Mouse (Mus musculus) embryonic stem cell, embryonic (primary cell): ENCODE measurements at regions not wholly inside any gene's neighbourhood (a gene's known extent, or its start where the extent isn't known, plus 50 kb on each side); places are given as distances from the start of the nearest gene placed in this dataset.

Source experiments
- CTCF ChIA-PET, 4 experiments: fragments of 300-600 bp in 2 of 4; fragments of 350-600 bp in 2 of 4; sonication (Branson Sonifier 250); formaldehyde crosslinking; loops; one replicate each; lab custom pipeline; 2022; ENCODE audit warnings: inconsistent platforms in 2 of 4; lab: Charles Lee
- POLR2A ChIA-PET, 4 experiments: fragments of 300-600 bp in 2 of 4; fragments of 350-600 bp in 2 of 4; sonication (Branson Sonifier 250); formaldehyde crosslinking; loops; one replicate each; lab custom pipeline; 2022; ENCODE audit warnings: antibody characterized with exemption in 4 of 4, inconsistent platforms in 1 of 4; lab: Charles Lee

DNA sequence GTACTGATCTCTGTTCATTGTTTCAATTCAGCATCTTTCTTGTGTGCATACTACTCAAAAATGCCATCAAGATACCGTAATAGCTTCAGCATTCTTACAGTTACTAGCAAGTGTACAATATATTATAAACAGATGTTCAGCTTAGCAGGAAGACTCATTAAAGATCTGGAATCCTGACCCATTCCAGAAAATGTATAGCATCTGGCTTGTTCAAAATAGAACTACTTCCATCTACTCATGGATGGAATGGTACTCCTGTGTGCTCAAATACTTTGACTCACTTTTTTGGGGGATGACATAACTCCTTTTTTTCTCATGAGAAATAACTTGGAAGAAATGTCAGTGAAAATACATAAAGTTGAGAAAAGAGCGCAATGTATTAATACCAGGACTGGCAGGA is 291.2 kb upstream of the Manea start:
- ChIA-PET POLR2A (no interaction called here), CTCF (no interaction called here)

DNA sequence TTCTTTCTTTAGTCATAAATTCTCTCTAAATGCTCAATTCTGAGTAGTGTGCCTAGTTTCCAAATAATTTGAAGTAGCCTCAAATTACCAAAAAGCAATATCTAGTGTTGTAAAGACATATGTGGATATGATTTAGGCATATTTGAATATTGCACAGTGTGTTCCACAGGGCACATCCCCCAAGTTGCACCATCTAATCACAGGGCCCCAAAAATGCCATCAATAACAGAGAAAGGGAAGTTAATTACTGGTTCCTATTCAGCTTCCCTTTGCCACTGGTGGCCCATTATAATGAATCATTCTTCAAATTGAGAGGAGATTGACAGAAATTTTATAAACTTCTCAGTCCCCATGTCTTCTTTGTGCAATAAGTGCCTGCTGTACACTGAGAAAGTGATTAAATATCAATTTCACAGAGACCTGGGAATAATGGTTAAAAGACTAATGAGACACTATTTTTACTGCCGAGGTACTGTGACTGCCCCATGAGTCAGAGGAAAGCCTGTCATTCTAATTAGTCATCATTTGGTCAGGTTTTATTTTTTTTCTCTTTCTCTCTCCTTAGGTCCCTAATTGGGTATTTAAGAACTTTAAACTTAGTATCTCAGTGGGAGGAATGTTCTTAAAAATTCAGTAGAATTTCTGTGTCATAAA is 284.0 kb upstream of the Manea start:
- CTCF ChIA-PET, result no interaction called here
- POLR2A ChIA-PET, result no interaction called here

DNA sequence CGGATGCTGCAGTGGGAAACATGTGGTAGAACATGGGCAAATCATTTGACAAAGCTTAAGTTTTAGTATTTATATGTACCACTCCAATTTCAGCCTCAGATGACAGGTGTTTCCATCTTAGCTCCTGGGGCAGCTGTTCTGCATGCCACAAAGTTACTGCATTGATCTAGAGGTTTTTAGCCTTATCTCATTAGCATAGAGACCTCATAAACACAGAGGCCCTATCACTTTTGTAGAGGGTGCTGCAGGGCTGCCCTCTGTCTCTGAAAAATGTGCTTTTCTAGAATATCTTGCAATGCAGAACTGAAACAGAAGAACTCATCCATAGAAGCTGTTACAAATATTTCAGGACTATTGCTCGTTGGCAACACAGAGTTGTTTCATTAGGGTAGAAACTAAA is 283.0 kb upstream of the Manea start:
- ChIA-PET POLR2A (no interaction called here), CTCF (no interaction called here)

DNA sequence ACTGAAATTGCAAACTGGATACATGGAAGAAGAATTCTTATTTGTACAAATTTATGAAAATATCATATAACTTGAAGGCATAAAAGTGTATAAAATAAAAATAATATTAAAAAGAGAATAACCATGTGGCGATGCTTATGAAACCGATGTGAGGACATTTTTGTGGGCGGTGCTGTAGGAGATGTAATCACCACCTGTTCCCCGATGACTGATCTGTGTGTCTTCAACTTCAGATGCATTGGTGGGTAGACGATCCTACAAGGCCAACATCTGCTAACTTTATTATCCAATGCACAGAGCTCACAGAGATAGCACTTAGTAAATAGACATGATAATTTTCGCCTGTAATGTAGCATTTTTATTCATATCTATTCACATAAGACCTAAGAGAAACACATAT is 281.1 kb upstream of the Manea start:
- CTCF ChIA-PET, result no interaction called here

DNA sequence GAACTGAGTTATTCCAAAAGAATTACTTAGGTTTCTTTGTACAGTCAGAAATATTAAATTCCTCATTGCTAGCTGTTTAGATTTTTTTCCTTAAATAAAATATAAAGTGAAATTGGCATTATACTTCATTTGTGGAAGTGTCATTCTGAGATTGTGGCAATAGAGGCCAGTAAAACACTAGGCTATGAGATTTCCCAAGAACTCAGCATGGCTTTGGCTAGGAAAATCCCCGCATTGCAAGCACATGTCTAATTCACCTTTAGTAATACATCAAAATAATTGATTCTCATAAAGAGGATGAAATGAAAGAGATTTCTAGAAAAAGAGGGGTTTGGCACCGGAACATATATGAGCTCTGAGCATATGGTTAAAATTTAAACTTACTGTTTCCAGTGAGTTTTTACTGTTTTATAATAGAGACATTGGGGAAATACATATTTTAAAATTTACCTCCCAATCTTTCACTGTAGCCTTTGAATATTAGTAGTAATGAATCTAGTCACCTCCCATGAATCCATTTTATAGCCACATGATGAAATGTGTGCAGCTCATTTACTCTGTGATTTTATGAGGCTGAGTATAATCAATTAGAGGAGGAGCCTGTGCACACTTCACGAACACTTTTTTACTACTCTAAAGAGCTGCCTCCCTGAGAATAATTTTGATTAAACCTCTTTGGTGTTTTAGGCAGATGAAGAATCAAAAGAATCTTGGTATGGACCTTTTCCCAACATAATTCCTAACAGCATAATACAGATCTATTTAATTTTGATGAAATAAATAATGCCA is 242.6 kb upstream of the Manea start:
- ChIA-PET CTCF (no interaction called here), POLR2A (no interaction called here)

More for the DNA sequence above, 281.1 kb upstream of the Manea start:
- POLR2A ChIA-PET, result no interaction called here

DNA sequence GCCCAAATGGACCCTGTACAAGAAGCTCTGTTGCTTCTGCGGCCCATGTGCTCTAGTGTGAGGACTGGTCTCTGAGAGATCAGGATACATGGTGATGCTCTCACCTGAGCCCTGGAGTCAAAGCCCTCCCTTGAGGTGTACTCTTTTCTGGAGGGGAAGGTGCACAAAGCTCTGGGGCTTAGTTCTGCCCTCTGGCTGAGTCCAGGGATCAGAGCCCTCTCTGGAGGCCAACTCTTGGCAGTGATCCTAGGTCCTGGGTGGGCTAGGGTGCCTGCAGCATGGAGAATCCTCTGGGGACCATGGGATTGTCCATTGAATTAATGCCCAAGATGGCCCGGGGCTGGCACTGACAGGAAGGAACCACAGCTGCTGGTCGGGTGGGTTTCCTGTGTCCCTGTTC is 209.0 kb upstream of the Manea start:
- ChIA-PET CTCF (no interaction called here), POLR2A (no interaction called here)

DNA sequence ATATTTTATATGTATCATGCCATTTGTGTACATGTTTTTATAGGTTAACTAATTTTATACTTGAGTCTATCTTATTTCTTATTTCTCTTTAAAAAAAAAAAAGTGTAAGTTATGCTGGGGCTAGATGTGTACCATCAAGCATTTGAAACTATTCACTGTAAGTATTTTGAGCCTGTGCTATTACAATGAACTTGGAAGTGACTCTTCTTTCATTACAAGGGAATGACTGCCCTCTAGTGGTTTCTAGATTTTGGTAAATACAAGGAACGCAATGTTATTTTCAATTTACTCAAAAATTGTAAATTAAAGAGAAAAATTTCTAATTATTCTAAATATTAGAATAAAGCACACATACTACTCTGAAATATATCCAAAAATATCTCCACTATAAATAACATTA is 197.1 kb upstream of the Manea start:
- ChIA-PET POLR2A (no interaction called here), CTCF (no interaction called here)

DNA sequence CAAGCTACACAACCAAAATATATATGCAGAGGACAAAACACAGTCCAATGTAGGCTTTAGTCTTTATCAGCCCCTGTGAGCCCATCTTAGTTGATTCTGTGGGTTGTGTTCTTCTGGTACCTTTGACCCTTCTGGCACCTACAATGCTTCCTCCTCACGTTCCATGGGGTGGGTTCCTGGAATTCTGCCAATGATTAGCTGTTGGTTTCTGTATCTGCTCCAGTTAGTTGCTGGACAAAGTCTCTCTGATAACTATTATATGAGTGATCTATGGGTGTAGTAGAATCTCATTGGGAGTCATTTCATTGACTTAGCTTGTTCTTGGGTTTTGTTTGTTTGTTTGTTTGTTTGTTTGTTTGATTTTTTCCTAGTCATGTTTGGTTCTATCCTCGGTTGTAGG is 195.8 kb upstream of the Manea start:
- ChIA-PET CTCF (no interaction called here), POLR2A (no interaction called here)

DNA sequence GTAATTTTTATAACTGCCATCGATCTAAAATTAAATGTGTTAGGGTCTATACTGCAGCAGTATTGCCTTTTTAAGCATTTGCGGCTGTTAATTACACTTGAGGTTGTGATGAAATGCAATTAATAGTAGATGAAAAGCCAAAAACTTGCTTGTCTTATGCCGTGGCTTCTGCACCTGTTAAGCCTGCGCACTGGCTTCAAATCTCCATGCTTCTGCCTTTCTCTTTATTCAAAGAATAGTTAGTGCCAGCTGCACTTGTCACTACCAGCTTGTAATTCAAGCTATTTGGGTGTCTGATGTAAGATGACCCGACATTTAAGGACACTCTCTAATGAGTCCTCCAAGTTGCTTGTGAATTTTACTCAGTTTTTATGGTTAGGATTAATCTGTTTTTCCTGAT is 161.3 kb upstream of the Manea start:
- CTCF ChIA-PET, result no interaction called here

DNA sequence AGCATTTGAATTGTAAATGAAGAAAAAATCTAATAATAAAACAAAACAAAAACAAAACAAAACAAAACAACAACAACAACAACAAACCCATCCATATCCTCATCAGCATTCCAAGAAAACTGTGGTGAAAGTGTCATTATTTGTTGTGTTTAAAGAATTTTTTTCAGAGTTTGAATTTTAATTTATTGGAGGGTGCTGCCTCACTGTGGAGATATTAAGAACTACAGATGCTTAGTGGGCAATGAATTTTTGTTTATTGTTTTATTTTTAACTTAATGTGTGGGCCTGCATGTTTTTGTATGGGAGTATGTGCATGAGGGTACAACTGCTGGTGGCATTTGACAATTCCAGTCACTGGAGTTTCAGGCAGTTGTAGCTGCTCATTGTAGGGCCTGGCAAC is 147.6 kb upstream of the Manea start:
- ChIA-PET POLR2A (no interaction called here), CTCF (interaction anchor here in 1 of 4 experiments (0.9 kb wide), 1 partner anchor 247 kb away, joined by 4 read pairs; no protein-coding TSS in a partner anchor)

More for the DNA sequence above, 161.3 kb upstream of the Manea start:
- POLR2A ChIA-PET, result interaction anchor here in 1 of 4 experiments (0.6 kb wide), 1 partner anchor 689 kb away, joined by 3 read pairs; no protein-coding TSS in a partner anchor

DNA sequence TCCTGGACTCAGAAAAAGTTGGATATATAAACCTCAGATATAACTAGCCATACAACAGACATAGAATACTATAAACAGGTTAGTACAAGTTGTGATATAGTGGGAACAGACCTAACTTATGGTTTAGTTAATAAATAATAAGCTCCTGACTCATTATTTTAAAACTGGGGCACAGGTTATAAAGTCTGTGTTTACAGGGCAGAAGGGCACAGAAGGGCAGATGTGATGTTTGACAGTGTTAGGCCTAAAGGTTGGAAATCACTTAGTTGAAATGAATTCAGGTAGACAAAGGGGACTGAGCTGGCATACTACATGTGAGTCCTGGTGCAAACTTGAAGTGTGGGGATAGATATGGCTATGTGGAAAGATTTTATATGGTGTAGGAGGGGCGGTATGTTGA is 128.2 kb upstream of the Manea start:
- ChIA-PET POLR2A (no interaction called here), CTCF (no interaction called here)

DNA sequence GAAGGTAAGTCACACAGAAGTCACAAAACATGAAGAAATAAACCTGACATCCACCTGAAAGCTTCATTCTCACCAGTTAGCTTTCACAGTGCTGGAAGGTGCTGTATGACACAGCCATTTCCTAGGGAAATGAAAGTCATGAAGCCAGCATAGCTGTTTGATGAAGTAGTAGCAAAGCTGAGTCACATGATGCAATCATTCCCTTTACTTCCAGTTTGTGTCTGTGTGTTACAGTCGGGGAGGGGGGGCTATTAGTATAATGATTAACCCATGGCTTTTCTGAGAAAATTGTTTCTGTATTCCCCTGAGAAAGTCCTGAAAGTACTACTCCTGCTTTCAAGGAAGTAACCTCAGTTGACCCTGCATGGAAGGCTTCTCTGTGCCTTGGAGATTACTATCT is 94.8 kb upstream of the Manea start:
- POLR2A ChIA-PET, result interaction anchor here in 1 of 4 experiments (0.6 kb wide), 1 partner anchor 684 kb away, joined by 4 read pairs; no protein-coding TSS in a partner anchor
- CTCF ChIA-PET, result no interaction called here

DNA sequence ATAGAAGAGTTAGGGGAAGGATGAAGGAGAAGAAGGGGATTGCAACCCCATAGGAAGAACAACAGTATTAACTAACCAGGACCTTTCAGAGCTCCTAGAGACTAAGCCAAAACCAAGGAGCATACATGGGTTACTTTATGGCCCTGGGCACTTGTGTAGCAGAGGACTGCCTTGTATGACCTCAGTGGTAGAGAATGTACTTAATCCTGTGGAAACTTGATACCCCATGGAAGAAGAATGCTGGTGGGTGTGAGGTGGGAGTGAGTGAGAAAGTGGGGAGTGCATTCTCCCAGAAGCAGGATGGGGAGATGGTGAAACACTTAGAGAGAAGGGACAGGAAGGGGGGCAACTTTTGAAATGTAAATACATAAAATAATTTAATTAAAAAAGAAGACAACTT is 75.4 kb upstream of the Manea start:
- POLR2A ChIA-PET, result no interaction called here
- CTCF ChIA-PET, result no interaction called here

DNA sequence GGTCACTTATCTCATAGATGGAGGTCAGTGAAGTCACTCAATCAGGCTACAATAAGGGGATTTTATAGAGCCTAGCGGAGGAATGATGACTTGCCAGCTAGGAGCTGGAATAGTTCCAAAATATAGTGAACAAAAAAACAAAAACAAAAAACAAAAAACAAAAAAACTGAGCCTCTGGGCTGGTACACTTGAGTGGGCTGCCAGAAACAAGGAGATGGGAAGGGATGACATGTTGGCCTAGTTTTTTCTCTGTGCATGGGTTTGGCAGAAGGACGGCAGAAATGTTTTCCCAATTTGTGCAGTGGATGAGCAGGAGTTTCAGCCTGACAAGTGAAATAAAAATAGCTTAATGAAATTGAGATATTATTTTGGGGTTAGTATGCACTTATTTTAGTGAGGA is 57.6 kb upstream of the Manea start:
- CTCF ChIA-PET, result no interaction called here
- POLR2A ChIA-PET, result no interaction called here

DNA sequence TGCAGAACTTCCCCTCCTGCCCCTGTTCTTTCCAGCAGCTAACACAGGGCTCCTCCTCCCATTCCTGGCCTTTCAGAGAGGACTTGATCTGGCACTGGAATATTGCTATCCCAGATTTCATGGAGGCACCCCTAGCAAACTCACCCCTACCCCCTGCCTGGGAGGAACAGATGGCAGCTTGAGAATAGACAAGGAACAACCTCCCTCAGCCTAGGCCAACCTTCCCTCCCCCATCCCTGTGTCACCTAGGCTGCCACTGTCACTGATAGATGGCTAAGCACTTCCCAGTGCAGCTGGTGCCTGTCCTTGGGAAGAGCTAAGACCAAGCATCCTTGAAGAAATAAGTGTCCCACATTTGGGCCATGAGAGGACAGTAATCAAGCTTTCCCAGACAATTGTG is 55.5 kb upstream of the Manea start:
- ChIA-PET POLR2A (no interaction called here), CTCF (no interaction called here)
